Mouse (Mus musculus) common myeloid progenitor, adult 5-6 weeks (primary cell): ENCODE results near the gene Milr1. TPM values are rescaled to one million over a fixed set of nuclear protein-coding genes. Genes with fewer than 3 reads are reported as not detected.
"Not testable (repeated sequence)": the region's sequence is repeated elsewhere in the genome, so short reads cannot be mapped to it uniquely, and the experiment has no call there.

Experiments
- ATAC-seq: replicated peaks from 2 replicates; pipeline ENCODE4 v1.8.0; 2016; ENCODE audit warnings: low read depth, mild to moderate bottlenecking, moderate TSS enrichment, inconsistent platforms; ENCODE audit not compliant: poor library complexity, severe bottlenecking
- total RNA-seq: library from RNA; stranded (forward); fragments of 200-1000, 187-1606 nt; gene quantifications from 2 replicates; pipeline ENCODE4 v1.2.3, GENCODE M21; 2017

Milr1 gene
- total RNA-seq, 1 experiment from 2014 or later, result 67.1 TPM

- ATAC-seq, result 0 out of 2 replicates have a peak, but pooled peaks have one; percentile 28
Observed at GRCm38 (mm10) chr11:106728402-106729366, 22.3 kb upstream of the Milr1 start.

- ATAC-seq, result no peak
Observed at GRCm38 (mm10) chr11:106729656-106730055, 21.4 kb upstream of the Milr1 start.

- ATAC-seq, result no peak
Observed at GRCm38 (mm10) chr11:106730714-106731113, 20.3 kb upstream of the Milr1 start.

DNA sequence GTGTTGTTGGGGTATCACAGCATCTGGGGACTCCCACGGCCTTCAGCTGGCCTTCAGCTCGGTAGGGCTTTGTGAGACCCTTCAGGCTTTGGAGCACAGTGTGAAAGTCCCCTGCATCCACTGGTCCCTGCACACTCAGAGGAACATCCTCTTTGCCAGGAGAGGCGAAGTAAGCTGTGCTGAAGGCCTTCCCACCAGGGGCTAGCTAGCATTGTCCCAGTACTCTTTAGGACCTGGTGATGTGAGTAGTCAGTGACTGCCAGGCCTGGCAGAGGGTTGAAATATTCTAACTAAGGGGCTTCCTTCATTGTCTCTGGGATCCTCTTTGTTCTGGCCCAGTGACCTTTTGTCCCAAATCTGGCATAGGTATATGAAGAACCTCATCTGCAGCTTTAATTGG is 14.4 kb upstream of the Milr1 start:
- ATAC-seq, result no peak

DNA sequence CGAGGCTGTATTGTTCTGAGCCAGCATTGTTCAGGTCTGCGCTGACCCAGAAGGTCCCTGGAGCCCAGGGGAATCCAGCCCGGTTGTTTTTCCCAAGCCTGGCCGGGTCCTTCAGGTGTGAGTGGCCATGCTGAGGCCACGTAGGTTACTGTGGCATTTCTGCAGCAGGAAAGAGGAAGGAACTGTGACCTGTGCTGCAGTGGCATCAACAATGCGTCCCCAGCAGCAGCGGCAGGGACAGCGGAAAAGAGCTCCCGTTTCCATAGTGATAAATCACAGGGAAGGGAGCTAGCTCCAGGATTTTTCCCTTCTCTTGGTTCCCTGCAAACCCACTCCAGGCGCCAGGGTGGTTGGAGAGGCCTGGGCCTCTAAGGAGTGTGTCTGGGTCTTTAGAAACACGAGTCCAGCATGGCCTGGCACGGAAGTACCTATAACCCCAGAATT is 13.8 kb upstream of the Milr1 start:
- ATAC-seq, result no peak

GRCm38 (mm10) chr11:106739116-106739515 is 11.9 kb upstream of the Milr1 start:
- no peak for ATAC-seq

DNA sequence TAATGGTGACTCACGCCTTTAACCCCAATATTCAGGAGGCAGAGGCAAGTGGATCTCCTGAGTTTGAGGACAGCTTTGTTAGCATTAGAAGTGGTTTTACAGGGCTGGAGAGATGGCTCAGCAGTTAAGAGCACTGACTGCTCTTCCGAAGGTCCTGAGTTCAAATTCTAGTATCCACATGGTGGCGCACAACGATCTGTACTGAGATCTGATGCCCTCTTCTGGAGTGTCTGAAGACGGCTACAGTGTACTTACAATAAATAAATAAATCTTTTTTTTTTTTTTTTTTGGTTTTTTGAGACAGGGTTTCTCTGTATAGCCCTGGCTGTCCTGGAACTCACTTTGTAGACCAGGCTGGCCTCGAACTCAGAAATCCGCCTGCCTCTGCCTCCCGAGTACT is 10.3 kb upstream of the Milr1 start:
- ATAC-seq, result not testable (repeated sequence)

- ATAC-seq, result no peak
Observed at GRCm38 (mm10) chr11:106741232-106741631, 9.8 kb upstream of the Milr1 start.

DNA sequence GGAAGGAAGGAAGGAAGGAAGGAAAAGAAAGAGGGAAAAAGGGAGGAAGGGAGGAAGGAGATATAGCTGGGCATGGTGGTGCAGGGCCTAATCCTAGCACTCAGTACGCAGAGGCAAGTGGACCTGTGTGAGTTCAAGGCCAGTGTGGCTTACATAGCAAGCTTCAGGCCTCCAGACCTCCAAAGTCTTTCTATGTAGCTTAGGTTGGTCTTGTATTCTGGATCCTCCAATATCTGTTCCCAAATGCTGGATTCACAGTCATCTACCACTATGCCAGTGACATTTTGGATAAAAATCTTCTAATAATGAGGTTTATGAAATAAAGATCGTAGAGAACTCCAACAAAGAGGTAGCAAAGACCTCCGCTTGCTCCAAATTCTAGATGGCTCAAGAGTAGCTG is 9.2 kb upstream of the Milr1 start:
- no peak for ATAC-seq

DNA sequence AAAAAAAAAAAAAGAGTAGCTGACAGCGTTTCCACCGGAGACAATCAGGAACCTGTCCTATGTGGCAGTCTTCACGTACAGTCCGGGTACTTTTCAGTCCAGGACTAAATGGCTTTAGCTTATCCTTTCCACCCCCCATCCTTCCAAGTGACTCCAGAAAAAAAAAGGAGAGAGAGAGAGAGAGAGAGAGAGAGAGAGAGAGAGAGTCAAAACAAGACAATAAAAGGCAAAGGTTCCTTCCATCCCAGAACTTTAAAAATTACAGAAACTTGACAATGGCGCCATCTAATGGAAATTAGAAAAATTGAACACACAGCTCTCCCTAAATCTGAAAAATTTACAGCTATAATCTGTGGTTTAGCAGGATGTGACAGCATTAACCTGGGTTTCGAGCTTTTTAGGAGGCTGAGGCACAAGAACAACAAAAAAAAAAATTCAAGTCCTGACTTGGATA is 8.6 kb upstream of the Milr1 start:
- ATAC-seq, result peak; percentile 65

GRCm38 (mm10) chr11:106744949-106745348 is 6.1 kb upstream of the Milr1 start:
- ATAC-seq, result no peak

- ATAC-seq, result not testable (repeated sequence)
Observed at GRCm38 (mm10) chr11:106749557-106750120, 1.4 kb upstream of the Milr1 start.

DNA sequence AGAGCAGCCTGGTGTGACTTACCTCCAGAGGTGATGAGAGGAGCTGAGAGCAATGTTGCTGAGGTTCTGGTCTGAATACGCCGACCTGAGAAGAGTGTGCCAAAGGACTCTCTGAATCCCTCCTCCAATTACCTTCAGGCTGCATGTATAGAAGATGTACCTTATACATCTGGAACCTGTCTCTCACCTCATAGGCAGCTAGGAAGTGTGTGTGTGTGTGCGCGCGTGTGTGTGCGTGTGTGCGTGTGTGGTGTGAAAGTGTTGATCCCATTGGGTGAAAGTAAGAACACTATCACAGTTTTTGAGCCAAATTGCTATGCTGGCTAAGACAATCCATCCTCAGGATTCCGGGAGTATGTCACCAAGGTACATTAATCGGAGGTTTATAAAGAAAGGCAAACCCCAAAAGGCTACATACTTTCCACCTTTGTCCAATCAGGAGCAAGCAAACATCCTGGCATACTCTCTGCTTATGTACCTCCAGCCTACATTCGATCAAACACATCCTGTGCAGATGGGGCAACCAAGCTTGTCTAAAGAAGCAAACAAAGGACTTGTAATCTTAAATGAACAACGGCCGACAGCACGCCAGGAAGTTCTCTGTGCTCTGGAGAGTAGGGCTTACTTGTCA is 790 bp upstream of the Milr1 start, which contains the start of gene Pecam1:
Pecam1 (minus strand) TSS at position 508 of the 631 bp plus-strand sequence.
- ATAC-seq, result peak; percentile 36; the same call in 1 of the 2 replicates

DNA sequence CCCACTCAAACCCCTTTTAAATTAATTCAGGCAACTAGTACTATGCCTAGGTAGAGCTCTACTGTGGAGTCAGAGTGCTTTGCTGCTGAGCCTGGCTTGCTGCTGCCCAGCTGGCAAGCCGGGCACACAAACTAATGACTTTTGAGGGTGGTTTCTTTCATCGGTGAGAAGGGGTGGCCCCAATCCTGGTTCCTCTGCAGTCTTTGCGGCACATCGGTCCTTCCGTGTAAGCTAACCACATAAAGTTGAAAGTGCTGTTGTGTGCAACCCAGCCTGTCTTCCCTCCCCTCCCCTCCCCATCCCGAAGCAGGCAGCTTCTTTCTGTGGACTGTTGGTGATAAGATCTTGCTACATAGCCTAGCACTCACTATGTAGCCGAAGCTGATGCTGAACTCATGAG is 1.1 kb downstream of the Milr1 start:
- ATAC-seq, result peak; percentile 78

- no peak for ATAC-seq
Observed at GRCm38 (mm10) chr11:106753314-106753713, 2.3 kb downstream of the Milr1 start.

DNA sequence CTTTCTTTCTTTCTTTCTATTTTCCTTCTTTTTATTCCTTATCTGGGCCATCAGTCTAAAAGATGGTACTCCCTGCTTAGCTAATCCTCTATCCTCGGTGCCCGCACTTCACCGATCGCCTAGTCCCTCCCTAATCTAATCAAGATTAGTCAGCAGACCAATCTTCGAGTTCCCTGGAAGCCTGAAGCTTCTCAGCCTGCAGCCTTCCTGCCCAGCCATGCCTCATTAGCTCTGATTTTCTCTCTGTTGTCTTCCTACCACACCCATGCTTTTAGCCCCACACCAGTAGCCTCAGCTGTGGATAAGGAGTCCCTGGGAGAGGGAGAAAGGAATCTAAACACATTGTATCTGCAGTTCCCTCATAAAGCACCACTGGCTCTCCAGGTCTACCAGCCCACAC is 4.6 kb downstream of the Milr1 start:
- ATAC-seq, result no peak

DNA sequence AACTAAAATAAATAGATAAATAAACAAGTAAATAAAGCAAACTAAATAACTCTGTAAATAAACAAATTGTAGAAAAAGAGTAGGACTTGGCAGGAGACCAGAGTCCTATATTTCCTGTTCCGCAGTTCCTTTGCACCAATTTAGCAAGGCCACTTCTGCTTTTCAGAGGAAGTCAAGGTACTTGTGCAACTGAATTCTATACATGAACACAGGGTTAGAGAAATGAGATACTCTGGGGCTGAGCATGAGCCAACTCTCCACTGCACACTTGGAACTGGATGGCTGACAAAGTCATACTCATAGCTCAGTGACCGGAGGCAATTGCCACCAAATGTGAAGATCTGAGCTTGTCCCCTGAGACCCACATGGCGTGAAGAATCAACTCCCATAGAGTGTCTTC is 8.0 kb downstream of the Milr1 start:
- ATAC-seq, result peak; percentile 45; the same call in 1 of the 2 replicates

DNA sequence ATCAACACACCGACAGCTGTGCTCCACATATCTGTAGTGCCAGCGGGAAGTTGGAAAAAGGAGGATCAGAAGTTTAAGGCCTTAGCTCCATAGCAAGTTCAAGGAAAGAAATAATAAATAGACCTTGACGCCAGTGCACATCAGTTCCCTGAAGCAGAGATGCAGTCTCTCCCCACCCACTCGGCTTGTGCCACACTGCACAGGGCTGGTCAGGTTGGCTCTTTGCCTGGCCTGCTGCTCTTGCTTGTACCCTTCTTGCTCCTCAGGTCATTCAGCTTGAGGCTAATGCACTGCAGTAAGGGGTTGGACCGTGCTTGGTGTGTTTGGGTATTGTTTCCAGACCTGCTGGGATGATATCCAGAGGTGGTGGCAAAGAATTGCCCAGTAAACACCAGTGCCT is 9.5 kb downstream of the Milr1 start:
- ATAC-seq, result no peak

- ATAC-seq, result peak; percentile 76
Observed at GRCm38 (mm10) chr11:106762139-106762799, 11.2 kb downstream of the Milr1 start.

GRCm38 (mm10) chr11:106762800-106763185 is 11.8 kb downstream of the Milr1 start:
- ATAC-seq, result no peak
